Mouse (Mus musculus) liver, adult 2 months (tissue): ENCODE results near the gene Rab39. TPM values are rescaled to one million over a fixed set of nuclear protein-coding genes. Genes with fewer than 3 reads are reported as not detected.
A peak's percentile ranks its signal among the peaks of the same experiment; 100 is the strongest.

Experiments used
- DNase-seq: peaks from one replicate; pipeline ENCODE4 v3.0.0-alpha.2; 2011; ENCODE audit warnings: low read depth, low spot score; ENCODE audit errors: extremely low read depth
- H3K27ac ChIP-seq: fragments of 200-500 bp; replicated peaks from 2 replicates; pipeline ENCODE4 v1.5.1; 2012; ENCODE audit warnings: low read depth, mild to moderate bottlenecking, control low read depth, inconsistent platforms, low read length; ENCODE audit not compliant: insufficient read depth
- H3K27me3 ChIP-seq: fragments of 200-500 bp; 2 replicates; pipeline ENCODE4 v1.6.1; 2012; ENCODE audit warnings: mild to moderate bottlenecking, moderate library complexity, low read length, inconsistent platforms; ENCODE audit not compliant: control insufficient read depth, insufficient read depth
- H3K36me3 ChIP-seq: fragments of 200-500 bp; 2 replicates; pipeline ENCODE4 v1.6.1; 2012; ENCODE audit warnings: low read length, inconsistent platforms; ENCODE audit not compliant: control insufficient read depth, insufficient read depth
- H3K4me1 ChIP-seq: fragments of 200-500 bp; 2 replicates; pipeline ENCODE4 v1.6.1; 2011; ENCODE audit warnings: low read length; ENCODE audit not compliant: control insufficient read depth, insufficient read depth
- H3K4me3 ChIP-seq: fragments of 200-500 bp; 2 replicates; pipeline ENCODE4 v1.5.1; 2011; ENCODE audit warnings: low read depth, mild to moderate bottlenecking, control low read depth, low read length, moderate library complexity; ENCODE audit not compliant: insufficient read depth
- H3K79me2 ChIP-seq: fragments of 200-500 bp; 2 replicates; pipeline ENCODE4 v1.6.1; 2012; ENCODE audit warnings: inconsistent platforms, mild to moderate bottlenecking, low read length, moderate library complexity; ENCODE audit not compliant: control insufficient read depth, insufficient read depth
- H3K9ac ChIP-seq: fragments of 200-500 bp; 2 replicates; pipeline ENCODE4 v1.6.1; 2012; ENCODE audit warnings: low read depth, mild to moderate bottlenecking, control low read depth, inconsistent platforms, low read length
- CTCF ChIP-seq: fragments of 200-500 bp; IDR thresholded peaks from 2 replicates; pipeline ENCODE4 v1.5.1; 2011; ENCODE audit warnings: low read depth, low read length, control low read depth
- POLR2A ChIP-seq: fragments of 200-500 bp; IDR thresholded peaks from 2 replicates; pipeline ENCODE4 v1.6.1; 2011; ENCODE audit warnings: low read length, control low read depth; ENCODE audit not compliant: insufficient read depth; ENCODE audit errors: extremely low read depth
- WGBS: fragments of 180-500 bp; shearing (Covaris S2); methylation state at CpG from one replicate; pipeline ENCODE4 v1.1.7; 2018; 5-methylcytosine and 5-hydroxymethylcytosine counted together
- polyA plus RNA-seq: library from polyadenylated mRNA; depleted of rRNA; stranded (reverse); fragments of >200 nt; gene quantifications from 2 replicates; pipeline ENCODE4 v1.2.3, GENCODE M21; 2012
- total RNA-seq: library from RNA; depleted of rRNA; stranded (reverse); fragments of >200 nt; gene quantifications from 2 replicates; pipeline ENCODE4 v1.2.3, GENCODE M21; 2014

The Rab39 gene
- total and polyA plus RNA-seq, 2 experiments: 0.26 to 0.83 TPM

- Histone ChIP-seq H3K27me3 (no peaks in the 10 kb centered on the region), H3K4me1 (peaks cover 6% of the 10 kb centered on the region), H3K79me2 (peaks cover 3% of the 10 kb centered on the region; the same call in 1 of the 2 replicates), H3K36me3 (no peaks in the 10 kb centered on the region), H3K4me3 (no peak overlapping the region), H3K27ac (no peak overlapping the region), H3K9ac (no peak overlapping the region)
- TF ChIP-seq POLR2A: no peak
- no peak for TF ChIP-seq CTCF
- WGBS: 53% methylated on average over 4 of the region's 4 CpGs
- DNase-seq: no peak
These were observed 29.1 kb downstream of the Rab39 start for GRCm38 (mm10) chr9:53676921-53677320.

- peak; percentile 66; the same call in 1 of the 2 replicates for TF ChIP-seq CTCF
- TF ChIP-seq POLR2A: no peak
- peak; percentile 73 for DNase-seq
- H3K79me2 ChIP-seq: peaks cover 3% of the 10 kb centered on the region; the same call in 1 of the 2 replicates
- peaks cover 6% of the 10 kb centered on the region for H3K4me1 ChIP-seq
- H3K4me3 ChIP-seq: no peak overlapping the region
- no peak overlapping the region for H3K9ac ChIP-seq
- H3K36me3 ChIP-seq: no peaks in the 10 kb centered on the region
- 19% methylated on average over 3 of the region's 3 CpGs for WGBS
- H3K27me3 ChIP-seq: no peaks in the 10 kb centered on the region
- no peak overlapping the region for H3K27ac ChIP-seq
These were observed 32.5 kb downstream of the Rab39 start for GRCm38 (mm10) chr9:53673571-53673970.

- H3K79me2 ChIP-seq: peaks cover 17% of the 10 kb centered on the region
- H3K9ac ChIP-seq: no peak within 1 kb of the TSS
- no peak for TF ChIP-seq CTCF
- no peak for TF ChIP-seq POLR2A
- H3K36me3 ChIP-seq: no peaks in the 10 kb centered on the region
- H3K27me3 ChIP-seq: no peaks in the 10 kb centered on the region
- no peak for DNase-seq
- no peak within 1 kb of the TSS for H3K4me3 ChIP-seq
- H3K27ac ChIP-seq: no peak within 1 kb of the TSS
- H3K4me1 ChIP-seq: peaks cover 13% of the 10 kb centered on the region
- 62% methylated on average over 5 of the region's 5 CpGs for WGBS
These were observed 36.3 kb downstream of the Rab39 start, which contains the start of gene Cul5 for GRCm38 (mm10) chr9:53669680-53670219. TSS of gene Cul5 (minus strand) at chr9:53670014.

- DNase-seq: peak; percentile 61
- H3K4me1 ChIP-seq: peaks cover 7% of the 10 kb centered on the region
- peak overlapping the region; percentile 95 for H3K9ac ChIP-seq
- H3K4me3 ChIP-seq: peak overlapping the region; percentile 85
- TF ChIP-seq POLR2A: peak; percentile 23; the same call in 1 of the 2 replicates
- peak; percentile 86 for TF ChIP-seq CTCF
- peaks cover 17% of the 10 kb centered on the region for H3K79me2 ChIP-seq
- H3K27ac ChIP-seq: peak overlapping the region; percentile 94
- H3K36me3 ChIP-seq: no peaks in the 10 kb centered on the region
- no peaks in the 10 kb centered on the region for H3K27me3 ChIP-seq
- under 1% methylated on average over 74 of the region's 74 CpGs for WGBS
These were observed 38.9 kb downstream of the Rab39 start for GRCm38 (mm10) chr9:53667020-53667669.

- H3K27ac ChIP-seq: peak overlapping the region; percentile 94
These were observed 39.4 kb downstream of the Rab39 start for GRCm38 (mm10) chr9:53666665-53667019.

GRCm38 (mm10) chr9:53665428-53665827 is 40.6 kb downstream of the Rab39 start:
- Histone ChIP-seq H3K36me3 (no peaks in the 10 kb centered on the region), H3K4me1 (peaks cover 7% of the 10 kb centered on the region), H3K9ac (no peak overlapping the region), H3K79me2 (peaks cover 17% of the 10 kb centered on the region), H3K27ac (no peak overlapping the region), H3K27me3 (no peaks in the 10 kb centered on the region), H3K4me3 (no peak overlapping the region)
- DNase-seq: no peak
- TF ChIP-seq POLR2A (no peak), CTCF (no peak)

More at GRCm38 (mm10) chr9:53666665-53667019, 39.4 kb downstream of the Rab39 start:
- no peak for DNase-seq
- Histone ChIP-seq H3K79me2 (peaks cover 17% of the 10 kb centered on the region), H3K27me3 (no peaks in the 10 kb centered on the region), H3K4me3 (peak overlapping the region; percentile 85), H3K36me3 (no peaks in the 10 kb centered on the region), H3K4me1 (peaks cover 7% of the 10 kb centered on the region), H3K9ac (peak overlapping the region; percentile 95)
- under 1% methylated on average over 28 of the region's 28 CpGs for WGBS
- TF ChIP-seq POLR2A: 0 out of 2 replicates have a peak, but pooled peaks have one; percentile 26
- TF ChIP-seq CTCF: no peak
